ENCODE assay signal across 17 mouse cellular contexts in the genomic region with DNA sequence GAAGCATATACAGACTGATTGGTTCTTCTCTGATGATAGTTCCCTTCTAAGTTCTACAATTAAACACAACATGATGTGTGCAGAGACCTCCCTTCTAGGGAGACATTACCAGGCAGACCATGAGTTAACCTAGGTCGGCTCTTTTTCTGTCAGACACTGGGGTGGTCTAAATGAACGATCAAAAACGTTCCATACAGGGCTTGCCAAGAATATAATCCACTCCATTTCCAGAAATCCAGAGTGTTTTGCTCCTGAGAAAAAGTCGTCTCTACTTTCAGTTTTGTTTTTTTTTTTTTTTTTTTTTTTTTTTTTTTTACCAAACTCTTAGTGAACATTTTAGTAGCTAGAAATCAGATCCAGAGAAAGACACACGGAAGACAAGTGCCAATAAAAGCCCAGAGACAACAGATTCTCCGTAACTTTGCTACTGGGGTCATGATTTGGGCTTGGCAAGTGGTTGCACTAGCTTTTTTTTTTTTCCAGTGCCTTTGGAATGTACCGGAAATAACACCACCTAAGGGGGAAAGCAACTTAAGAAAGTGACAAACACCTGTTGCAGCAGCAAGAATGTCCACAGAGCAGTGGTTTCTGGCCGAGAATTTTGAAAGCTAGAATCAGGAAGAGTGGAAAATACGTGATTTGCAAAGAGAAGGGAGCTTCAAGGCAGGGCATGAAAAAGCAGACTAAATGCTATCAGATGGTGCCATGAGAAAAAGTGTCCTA. TPM values are rescaled to one million over a fixed set of nuclear protein-coding genes. Genes with fewer than 3 reads are reported as not detected.
DNase-seq lines count a peak whose midpoint lies in the region; TF ChIP-seq lines count a peak whose summit lies in the region.
"Had no signal": no experiment of that assay in that cellular context is flagged by ENCODE, and none has a peak within 500 bp of the region (broad histone marks: within the 10 kb centered on the region; RNA-seq: fewer than 3 reads in every experiment).

No protein-coding gene starts in this region.

- TF ChIP-seq EP300 in MEL (IDR thresholded peaks at IDR 0.05; ENCODE audit: low read depth in 1 of 2, low read length in 2 of 2): no peak

- TF ChIP-seq RAD21 in MEL (IDR thresholded peaks at IDR 0.05; ENCODE audit: low read depth, low read length): no peak

- H3K79me2 ChIP-seq in MEL (ENCODE audit: control insufficient read depth, insufficient read depth, low read length, poor library complexity): no peaks in the 10 kb centered on the region

- DNase-seq in heart, adult 11 months: peak; percentile 61
- DNase-seq in heart, postnatal 36 days: no peak
- peak; percentile 7 for DNase-seq in kidney, adult 9 months
- no peak for DNase-seq in kidney, adult 8-10 months
- DNase-seq in MEL (ENCODE audit: low read depth, low spot score): no peak
- peak; percentile 40 for DNase-seq in skeletal muscle tissue, adult 2 months (ENCODE audit: low read depth, low spot score)
- no peak for DNase-seq in right cerebral cortex, postnatal 14 days
- no peak for DNase-seq in B cell, adult 2 months
- DNase-seq: adrenal gland, postnatal 14 days; cerebellum, adult 9-11 months; forebrain, postnatal 0 days; lung, postnatal 36 days had no signal

- no peak for TF ChIP-seq CTCF in MEL (IDR thresholded peaks at IDR 0.05 in 2 of 3, conservative IDR thresholded peaks at IDR 0.05 in 1 of 3; ENCODE audit: control insufficient read depth in 1 of 3, insufficient read depth in 1 of 3, low read depth in 2 of 3, low read length in 3 of 3, poor library complexity in 1 of 3, severe bottlenecking in 1 of 3)

- H3K36me3 ChIP-seq in MEL (ENCODE audit: control insufficient read depth in 1 of 2, insufficient read depth in 2 of 2, low read length in 2 of 2): no peaks in the 10 kb centered on the region
- H3K36me3 ChIP-seq: G1E; liver, embryonic 15.5 days; neural tube, embryonic 15.5 days had no signal

- no peaks in the 10 kb centered on the region for H3K9me3 ChIP-seq in MEL (replicated peaks; ENCODE audit: insufficient read depth, low read length)
- H3K9me3 ChIP-seq: liver, embryonic 15.5 days; neural tube, embryonic 15.5 days had no signal

- no peak overlapping the region for H3K9ac ChIP-seq in MEL (ENCODE audit: control insufficient read depth, low read depth, low read length, poor library complexity, severe bottlenecking)
- H3K9ac ChIP-seq: forebrain, postnatal 0 days; liver, embryonic 15.5 days; neural tube, embryonic 15.5 days had no signal

- no peak for TF ChIP-seq POLR2A in MEL (IDR thresholded peaks at IDR 0.05; ENCODE audit: control insufficient read depth in 1 of 2, insufficient read depth in 1 of 2, low read depth in 1 of 2, low read length in 2 of 2, poor library complexity in 1 of 2)

- H3K27ac ChIP-seq in MEL (ENCODE audit: control insufficient read depth, low read depth, low read length): no peak overlapping the region
- H3K27ac ChIP-seq: liver, embryonic 15.5 days; neural tube, embryonic 15.5 days had no signal

- H3K4me1 ChIP-seq in MEL (ENCODE audit: control insufficient read depth in 1 of 2, insufficient read depth in 2 of 2, low read length in 2 of 2): 0 out of 4 replicates have a peak, but pooled peaks cover 0 to 3% of the 10 kb centered on the region in 2 experiments
- H3K4me1 ChIP-seq: liver, embryonic 15.5 days; neural tube, embryonic 15.5 days had no signal

- H3K4me3 ChIP-seq in MEL (ENCODE audit: control insufficient read depth in 1 of 2, insufficient read depth in 1 of 2, low read depth in 2 of 2, low read length in 2 of 2): no peak overlapping the region
- H3K4me3 ChIP-seq: liver, embryonic 15.5 days; neural tube, embryonic 15.5 days had no signal

- no peaks in the 10 kb centered on the region; a peak in 1 of 4 replicates for H3K27me3 ChIP-seq in MEL (ENCODE audit: control insufficient read depth in 1 of 2, insufficient read depth in 2 of 2, low read length in 2 of 2)
- H3K27me3 ChIP-seq: liver, embryonic 15.5 days; neural tube, embryonic 15.5 days had no signal

- intact Hi-C loops in heart, postnatal 36 days (cut with DNase I): no loop called here

TF ChIP-seq in MEL, 35 proteins besides CTCF, POLR2A, EP300 and RAD21:
- TF ChIP-seq SMC3 (IDR thresholded peaks at IDR 0.05; ENCODE audit: low read depth, low read length): no peak
- 0 out of 2 replicates have a peak, but pooled peaks have one; percentile 6 for TF ChIP-seq ZNF384 (IDR thresholded peaks at IDR 0.05; ENCODE audit: low read depth, low read length)

RNA-seq across cellular contexts. Expression of a gene that starts 0.8 kb away (rescaled TPM):
- under 1 TPM; 0.69 to 0.92 TPM for total RNA-seq in heart, postnatal 36 days (2021)
- not detected in 2 replicates for total RNA-seq in MEL (2012; rRNA removed)
- not detected for polyA plus RNA-seq in MEL (2012; ENCODE audit: insufficient read depth in 1 of 2, insufficient read length in 2 of 2, low read depth in 1 of 2, low replicate concordance in 2 of 2, missing spikeins in 1 of 2)
- total RNA-seq: G1E had no signal
- polyA plus RNA-seq: G1E; inflammation-experienced regulatory T-cells, adult 6 months; midbrain, embryonic 11.5 days had no signal

Comparison
In these comparisons a context has a peak if more than half of its experiments do, and no peak if none do; other contexts are left out.
1. DNase-seq: peak in heart, adult 11 months (single experiment), kidney, adult 9 months (single experiment) and skeletal muscle tissue, adult 2 months (single experiment); none in heart, postnatal 36 days (0 of 2), kidney, adult 8-10 months (0 of 2), MEL (single experiment), right cerebral cortex, postnatal 14 days (single experiment) and B cell, adult 2 months (0 of 2).